Mouse (Mus musculus): ENCODE data around the gene Ceacam2. TPM values are rescaled to one million over a fixed set of nuclear protein-coding genes. Genes with fewer than 3 reads are reported as not detected.
"Not testable (repeated sequence)": the region's sequence is repeated elsewhere in the genome, so short reads cannot be mapped to it uniquely, and the experiment has no call there.

Gene Ceacam2
- polyA plus RNA-seq, 1 experiment from 2014 or later: not detected

GRCm38 (mm10) chr7:25480791-25481190, 58.9 kb downstream of the Ceacam2 start:
- not testable (repeated sequence) for ATAC-seq (replicated peaks; ENCODE audit: insufficient number of reproducible peaks, insufficient read depth, low FRiP score, low read depth)
- WGBS: 54% methylated on average over 8 of the region's 8 CpGs

GRCm38 (mm10) chr7:25479440-25479839, 60.2 kb downstream of the Ceacam2 start:
- H3K27me3 ChIP-seq: no peaks in the 10 kb centered on the region
- 0% methylated on average over 1 of the region's 1 CpGs for WGBS
- no peak for ATAC-seq (replicated peaks; ENCODE audit: insufficient number of reproducible peaks, insufficient read depth, low FRiP score, low read depth)

More at GRCm38 (mm10) chr7:25480791-25481190, 58.9 kb downstream of the Ceacam2 start:
- not testable (repeated sequence) for H3K27ac ChIP-seq; H3K4me2 ChIP-seq; H3K9me3 ChIP-seq (replicated peaks); H3K36me3 ChIP-seq; H3K4me3 ChIP-seq; H3K4me1 ChIP-seq (replicated peaks); H3K27me3 ChIP-seq; H3K9ac ChIP-seq

GRCm38 (mm10) chr7:25477752-25478093, 61.9 kb downstream of the Ceacam2 start:
- not testable (repeated sequence) for H3K9ac ChIP-seq; H3K36me3 ChIP-seq; H3K4me1 ChIP-seq (replicated peaks); H3K9me3 ChIP-seq (replicated peaks); H3K27ac ChIP-seq; H3K4me3 ChIP-seq; H3K4me2 ChIP-seq; H3K27me3 ChIP-seq
- WGBS: 47% methylated on average over 2 of the region's 2 CpGs
- ATAC-seq (replicated peaks; ENCODE audit: insufficient number of reproducible peaks, insufficient read depth, low FRiP score, low read depth): 0 out of 2 replicates have a peak, but pooled peaks have one; percentile 22

More at GRCm38 (mm10) chr7:25479440-25479839, 60.2 kb downstream of the Ceacam2 start:
- Histone ChIP-seq H3K4me3 (no peak overlapping the region), H3K9ac (no peak overlapping the region), H3K9me3 (replicated peaks) (no peaks in the 10 kb centered on the region), H3K27ac (no peak overlapping the region), H3K4me1 (replicated peaks) (no peaks in the 10 kb centered on the region), H3K4me2 (no peak overlapping the region), H3K36me3 (no peaks in the 10 kb centered on the region)

GRCm38 (mm10) chr7:25477091-25477751, 62.4 kb downstream of the Ceacam2 start, which contains the start of gene Ceacam1:
TSS of gene Ceacam1 (minus strand) at chr7:25477603.
- not testable (repeated sequence) for H3K9ac ChIP-seq; H3K4me1 ChIP-seq (replicated peaks); H3K27me3 ChIP-seq; H3K9me3 ChIP-seq (replicated peaks); H3K27ac ChIP-seq; H3K36me3 ChIP-seq
- H3K4me3 ChIP-seq: peak within 1 kb of the TSS; percentile 8; the same call in 1 of the 2 replicates
- peak; percentile 64; the same call in 1 of the 2 replicates for ATAC-seq (replicated peaks; ENCODE audit: insufficient number of reproducible peaks, insufficient read depth, low FRiP score, low read depth)
- WGBS: 22% methylated on average over 5 of the region's 5 CpGs
- peak within 1 kb of the TSS; percentile 33 for H3K4me2 ChIP-seq

GRCm38 (mm10) chr7:25471821-25472220, 67.8 kb downstream of the Ceacam2 start:
- ATAC-seq (replicated peaks; ENCODE audit: insufficient number of reproducible peaks, insufficient read depth, low FRiP score, low read depth); H3K36me3 ChIP-seq; H3K9ac ChIP-seq; H3K27me3 ChIP-seq; H3K4me1 ChIP-seq (replicated peaks); H3K27ac ChIP-seq; H3K9me3 ChIP-seq (replicated peaks); H3K4me3 ChIP-seq; H3K4me2 ChIP-seq: not testable (repeated sequence)
- 79% methylated on average over 6 of the region's 6 CpGs for WGBS

Other genes with a start within 250 kb of the Ceacam2 start
- 103 and 119 TPM in 2 replicates for gene Pafah1b3, start 241.9 kb downstream of the Ceacam2 start, polyA plus RNA-seq (2015; fragmentation: Nextera tagmentation; extraction: Ambion mirVana)
- 0.10 and 0.15 TPM in 2 replicates for gene Prr19, start 238.4 kb downstream of the Ceacam2 start, polyA plus RNA-seq (2015; fragmentation: Nextera tagmentation; extraction: Ambion mirVana)
- 0.05 and 0.27 TPM in 2 replicates for gene Tmem145, start 233.8 kb downstream of the Ceacam2 start, polyA plus RNA-seq (2015; fragmentation: Nextera tagmentation; extraction: Ambion mirVana)
- 6.2 and 9.4 TPM in 2 replicates for gene Megf8, start 222.7 kb downstream of the Ceacam2 start, polyA plus RNA-seq (2015; fragmentation: Nextera tagmentation; extraction: Ambion mirVana)
- 0.22 and 1.1 TPM in 2 replicates for gene Cnfn, start 170.1 kb downstream of the Ceacam2 start, polyA plus RNA-seq (2015; fragmentation: Nextera tagmentation; extraction: Ambion mirVana)
- 5.6 and 7.7 TPM in 2 replicates for gene Lipe, start 141.1 kb downstream of the Ceacam2 start, polyA plus RNA-seq (2015; fragmentation: Nextera tagmentation; extraction: Ambion mirVana)
- gene Cxcl17, start 127.0 kb downstream of the Ceacam2 start, polyA plus RNA-seq (2015; fragmentation: Nextera tagmentation; extraction: Ambion mirVana): 0.28 and 0.51 TPM in 2 replicates
- gene Ceacam1, start 62.3 kb downstream of the Ceacam2 start, polyA plus RNA-seq (2015; fragmentation: Nextera tagmentation; extraction: Ambion mirVana): 3.0 and 4.4 TPM in 2 replicates
- not detected in 2 replicates for gene Erich4, start 76.0 kb upstream of the Ceacam2 start, polyA plus RNA-seq (2015; fragmentation: Nextera tagmentation; extraction: Ambion mirVana)
- 55.3 and 61.5 TPM in 2 replicates for gene Dmac2, start 79.6 kb upstream of the Ceacam2 start, polyA plus RNA-seq (2015; fragmentation: Nextera tagmentation; extraction: Ambion mirVana)
- 6.9 and 9.7 TPM in 2 replicates for gene B3gnt8, start 86.8 kb upstream of the Ceacam2 start, polyA plus RNA-seq (2015; fragmentation: Nextera tagmentation; extraction: Ambion mirVana)
- 58.5 and 68.9 TPM in 2 replicates for gene Bckdha, start 119.1 kb upstream of the Ceacam2 start, polyA plus RNA-seq (2015; fragmentation: Nextera tagmentation; extraction: Ambion mirVana)
- gene Exosc5, start 119.3 kb upstream of the Ceacam2 start, polyA plus RNA-seq (2015; fragmentation: Nextera tagmentation; extraction: Ambion mirVana): 30.3 and 45.7 TPM in 2 replicates
- 1.8 and 2.2 TPM in 2 replicates for gene Tmem91, start 135.3 kb upstream of the Ceacam2 start, polyA plus RNA-seq (2015; fragmentation: Nextera tagmentation; extraction: Ambion mirVana)
- 24.5 and 30.9 TPM in 2 replicates for gene B9d2, start 140.9 kb upstream of the Ceacam2 start, polyA plus RNA-seq (2015; fragmentation: Nextera tagmentation; extraction: Ambion mirVana)
- gene Tgfb1, start 147.1 kb upstream of the Ceacam2 start, polyA plus RNA-seq (2015; fragmentation: Nextera tagmentation; extraction: Ambion mirVana): 3.2 and 4.6 TPM in 2 replicates
- 17.6 and 23.5 TPM in 2 replicates for gene Ccdc97, start 179.2 kb upstream of the Ceacam2 start, polyA plus RNA-seq (2015; fragmentation: Nextera tagmentation; extraction: Ambion mirVana)
- 35.4 and 39.9 TPM in 2 replicates for gene Hnrnpul1, start 214.9 kb upstream of the Ceacam2 start, polyA plus RNA-seq (2015; fragmentation: Nextera tagmentation; extraction: Ambion mirVana)
- gene Axl, start 248.8 kb upstream of the Ceacam2 start, polyA plus RNA-seq (2015; fragmentation: Nextera tagmentation; extraction: Ambion mirVana): 49.1 and 65.3 TPM in 2 replicates